Mouse (Mus musculus): ENCODE measurements around the gene Ggt6.

Gene Ggt6

DNA sequence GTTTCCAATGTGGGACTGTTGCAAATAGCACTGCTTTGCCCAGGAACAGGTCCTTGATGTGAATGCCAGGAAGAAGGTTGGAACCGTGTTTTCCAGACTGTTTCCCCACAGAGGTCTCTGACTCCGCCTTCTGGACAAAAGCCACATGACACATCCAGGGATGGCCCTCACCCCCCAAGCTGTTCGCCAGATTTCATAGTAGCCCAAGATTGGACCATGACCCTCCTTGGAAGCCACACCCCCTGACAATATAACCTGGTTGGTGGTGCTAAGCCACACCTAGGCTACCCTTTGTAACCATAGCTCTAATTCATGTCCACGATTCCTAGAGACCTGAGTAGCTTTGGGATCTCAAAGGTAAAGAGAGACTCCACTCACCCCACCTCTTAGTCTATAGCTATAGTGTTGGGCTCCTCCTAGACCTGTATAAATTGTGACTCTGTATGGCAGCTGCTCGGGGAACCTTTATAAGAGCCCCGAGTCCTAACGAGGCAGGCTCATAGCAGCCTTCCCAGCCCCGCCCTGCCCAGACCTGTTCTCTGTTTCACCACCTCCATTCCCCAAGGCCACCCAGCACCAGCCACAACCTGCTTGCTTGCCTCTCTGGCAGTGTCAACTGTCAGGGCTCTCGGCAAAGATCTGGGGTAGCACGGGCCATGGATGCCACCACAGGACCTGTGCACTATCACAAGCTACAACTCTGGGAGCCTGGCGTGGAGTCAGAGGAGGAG is at the start of gene Ggt6:
Ggt6 (plus strand) TSS at position 564 of the 731 bp plus-strand sequence.
- no peak for DNase-seq (ENCODE audit: low spot score in 2 of 2)

DNA sequence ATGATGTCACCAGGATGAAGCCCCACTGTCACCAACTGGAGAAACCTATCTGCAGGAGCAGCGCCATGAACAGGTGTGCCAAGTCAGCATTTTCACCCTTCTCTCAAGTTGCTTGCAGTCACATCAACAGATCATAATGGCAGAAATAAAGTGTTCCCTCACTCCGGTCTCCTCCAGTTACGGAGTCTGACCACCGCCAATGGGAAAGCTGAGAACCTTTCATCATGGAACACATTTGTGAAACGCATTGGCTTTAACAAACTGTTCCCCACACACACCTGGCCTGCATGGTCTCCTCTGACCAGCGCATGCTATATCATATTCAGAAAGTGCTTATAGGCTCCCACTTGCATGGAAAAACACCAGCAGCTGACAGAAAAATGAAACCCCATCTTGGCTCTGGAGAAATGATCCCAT is 47.2 kb upstream of the Ggt6 start:
- no peak for DNase-seq (ENCODE audit: low spot score in 2 of 2)

DNA sequence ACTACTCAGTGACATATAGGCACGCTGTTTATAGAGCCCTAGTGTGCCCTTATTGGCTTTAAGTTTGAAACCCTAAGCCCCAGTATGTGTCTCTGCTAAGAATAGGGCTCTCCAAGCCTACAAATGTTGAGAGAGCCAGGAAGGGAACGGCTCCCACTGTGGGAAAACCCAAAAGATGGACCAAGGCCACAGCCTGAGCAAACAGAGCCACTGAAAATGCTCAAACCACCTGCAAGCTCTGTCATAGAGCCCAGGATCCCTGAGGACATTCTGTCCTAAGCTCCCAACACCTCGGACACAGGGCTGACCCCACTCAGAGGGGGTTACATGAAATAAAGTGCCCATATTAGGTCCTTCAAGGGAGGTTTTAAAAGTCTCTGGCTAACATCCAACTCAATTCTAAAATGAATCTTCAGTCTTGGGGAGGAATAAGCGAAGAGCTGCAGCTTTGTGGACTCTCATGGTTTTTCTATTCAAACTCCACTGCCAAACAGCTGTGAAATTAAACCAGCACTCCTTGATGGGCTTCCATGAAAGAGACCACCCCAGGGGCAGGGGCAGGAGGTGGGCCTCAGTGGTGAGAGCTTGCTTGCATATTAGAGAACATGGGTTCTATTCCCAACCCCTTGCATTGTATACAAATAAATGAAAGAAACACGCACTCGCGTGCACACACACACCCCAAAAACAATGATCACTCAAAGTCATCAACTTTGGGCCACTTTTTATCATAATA is 45.8 kb upstream of the Ggt6 start:
- no peak for DNase-seq (ENCODE audit: low spot score in 2 of 2)

GRCm38 (mm10) chr11:72391181-72391580 is 44.1 kb upstream of the Ggt6 start:
- DNase-seq (ENCODE audit: low spot score in 2 of 2) = no peak

DNA sequence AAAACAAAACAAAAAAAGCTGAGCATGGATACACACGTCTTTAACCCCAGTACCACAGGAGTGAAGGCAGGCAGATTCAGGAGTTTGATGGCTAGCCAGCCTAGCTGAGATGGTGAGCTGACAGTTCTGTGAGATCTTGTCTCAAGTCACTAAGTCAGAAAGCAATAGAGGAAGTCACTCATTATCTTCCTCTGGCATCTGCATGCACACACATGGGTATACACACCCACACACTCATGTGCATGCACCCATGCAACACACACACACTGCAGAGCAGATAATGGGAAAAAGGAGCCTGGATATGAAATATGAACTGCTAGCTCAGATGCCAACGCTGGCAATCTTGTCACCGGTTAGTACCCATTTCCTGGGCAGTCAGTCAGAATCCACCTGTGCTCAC is 42.1 kb upstream of the Ggt6 start:
- DNase-seq (ENCODE audit: low spot score in 2 of 2) = no peak

GRCm38 (mm10) chr11:72393669-72394068 is 41.7 kb upstream of the Ggt6 start:
- no peak for DNase-seq (ENCODE audit: low spot score in 2 of 2)

- no peak for DNase-seq (ENCODE audit: low spot score in 2 of 2)
Observed at GRCm38 (mm10) chr11:72394694-72395093, 40.6 kb upstream of the Ggt6 start.

- DNase-seq (ENCODE audit: low spot score in 2 of 2) = no peak
Observed at GRCm38 (mm10) chr11:72395652-72396051, 39.7 kb upstream of the Ggt6 start.

DNA sequence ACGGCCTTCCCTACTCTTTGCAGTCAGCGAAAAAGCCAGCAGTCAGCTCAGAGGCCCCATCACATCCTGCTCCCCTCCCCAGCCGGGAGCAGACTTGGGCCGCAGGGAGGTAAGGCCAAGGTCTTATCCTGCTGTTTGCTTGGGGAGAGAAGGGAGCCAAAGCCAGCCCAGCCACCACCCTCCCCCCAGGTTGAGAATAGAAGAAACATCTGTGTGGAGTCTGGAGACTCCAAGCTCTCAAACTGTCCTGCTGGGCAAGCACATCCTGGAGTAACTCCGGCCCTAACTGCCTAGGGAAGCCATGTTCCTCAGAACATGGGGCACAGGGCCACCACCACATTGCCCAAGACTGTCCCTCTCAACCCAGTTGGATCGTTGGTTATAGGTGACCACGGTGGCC is 38.7 kb upstream of the Ggt6 start:
- DNase-seq (ENCODE audit: low spot score in 2 of 2) = no peak

DNA sequence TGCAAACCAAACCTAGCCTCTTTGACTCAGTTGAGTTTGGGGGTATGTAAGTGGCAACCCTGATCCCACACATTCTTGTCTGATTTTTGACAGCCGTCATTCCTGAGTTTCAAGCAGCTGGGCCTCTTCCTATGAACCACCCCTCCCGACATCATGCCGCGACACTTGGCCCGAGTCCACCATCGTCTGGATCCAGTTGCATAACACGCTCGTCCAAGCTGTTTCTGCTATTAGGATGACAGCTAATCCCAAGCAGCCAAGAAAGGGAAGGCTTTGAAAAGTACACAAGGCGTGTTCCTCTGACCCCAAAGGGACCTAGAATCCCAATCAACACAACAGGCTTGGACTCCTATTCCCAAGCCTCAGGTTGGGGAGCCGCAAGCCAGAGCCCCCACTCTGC is 38.3 kb upstream of the Ggt6 start:
- no peak for DNase-seq (ENCODE audit: low spot score in 2 of 2)

DNA sequence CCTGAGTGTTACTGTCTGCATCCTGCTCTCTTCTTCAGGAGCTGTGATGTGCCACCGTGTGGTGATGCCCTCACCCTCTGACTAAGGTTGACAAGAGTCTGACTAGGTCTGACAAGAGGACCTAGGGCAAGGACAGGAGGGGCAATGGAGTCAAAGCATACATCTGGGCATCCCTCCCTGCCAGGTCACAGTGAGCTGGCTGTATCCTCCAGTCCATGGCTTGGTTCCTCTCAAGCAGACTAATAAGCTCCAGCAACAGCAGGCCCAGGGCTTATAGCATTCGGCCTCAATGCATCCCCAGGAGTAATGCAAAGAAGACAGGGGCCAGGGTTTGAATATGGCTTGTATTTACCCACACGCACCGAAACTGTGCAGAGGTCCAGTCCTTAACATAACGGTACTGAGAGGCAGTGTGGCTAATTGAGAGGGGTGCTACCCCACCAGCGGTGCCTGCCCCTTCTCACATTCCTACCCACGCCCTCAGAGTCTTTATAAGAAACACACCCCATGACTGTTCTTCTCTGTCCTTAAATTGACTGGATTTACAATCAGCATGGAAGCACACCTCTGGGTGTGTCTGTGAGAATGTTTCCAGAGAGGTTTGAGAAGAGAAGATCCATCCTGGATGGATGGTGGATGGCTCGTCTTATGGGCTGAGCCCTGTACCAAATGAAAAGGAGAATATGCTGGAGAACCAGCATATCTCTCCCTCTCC is 37.4 kb upstream of the Ggt6 start:
- DNase-seq (ENCODE audit: low spot score in 2 of 2) = no peak

DNA sequence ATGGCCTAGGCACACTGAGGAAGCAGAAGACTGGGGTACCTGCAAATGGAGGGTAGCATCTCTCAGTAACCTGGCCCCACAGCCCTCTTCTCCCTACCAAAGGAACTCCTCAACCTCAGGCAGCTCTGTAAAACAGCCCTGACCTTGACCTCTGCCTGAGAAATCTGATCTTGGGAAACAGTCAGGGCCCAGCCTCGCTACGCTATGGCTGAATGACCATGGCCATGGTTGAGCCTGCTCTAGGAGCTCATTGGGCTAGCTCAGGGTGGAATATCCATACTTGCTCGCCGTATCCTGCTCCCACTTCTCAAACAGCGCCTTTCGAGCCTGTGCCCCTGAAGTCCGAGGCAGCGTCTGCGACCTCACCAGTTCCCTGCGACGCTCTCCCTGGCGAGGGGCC is 34.3 kb upstream of the Ggt6 start:
- DNase-seq (ENCODE audit: low spot score in 2 of 2) = no peak

DNA sequence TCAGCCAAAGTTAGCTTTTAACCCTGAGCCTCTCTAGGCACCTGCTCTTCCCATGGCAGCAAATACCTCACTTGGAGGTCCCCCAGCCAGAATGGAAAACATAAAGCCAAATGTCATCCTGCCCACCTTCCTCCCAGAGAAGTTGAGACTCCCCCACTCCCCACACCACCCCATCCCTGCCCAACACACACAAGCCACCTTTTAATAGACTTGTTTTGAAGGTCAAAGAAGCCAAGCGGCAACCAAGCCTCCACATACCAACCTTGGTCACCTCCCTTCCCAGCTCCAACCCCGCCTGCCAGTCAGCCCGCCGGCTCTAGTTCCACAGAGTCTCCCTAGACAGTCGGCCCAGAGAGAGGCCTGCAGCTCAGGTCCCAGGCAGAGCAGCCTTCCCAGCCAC is 33.3 kb upstream of the Ggt6 start:
- no peak for DNase-seq (ENCODE audit: low spot score in 2 of 2)

- DNase-seq (ENCODE audit: low spot score in 2 of 2) = no peak
Observed at GRCm38 (mm10) chr11:72402969-72403368, 32.4 kb upstream of the Ggt6 start.

DNA sequence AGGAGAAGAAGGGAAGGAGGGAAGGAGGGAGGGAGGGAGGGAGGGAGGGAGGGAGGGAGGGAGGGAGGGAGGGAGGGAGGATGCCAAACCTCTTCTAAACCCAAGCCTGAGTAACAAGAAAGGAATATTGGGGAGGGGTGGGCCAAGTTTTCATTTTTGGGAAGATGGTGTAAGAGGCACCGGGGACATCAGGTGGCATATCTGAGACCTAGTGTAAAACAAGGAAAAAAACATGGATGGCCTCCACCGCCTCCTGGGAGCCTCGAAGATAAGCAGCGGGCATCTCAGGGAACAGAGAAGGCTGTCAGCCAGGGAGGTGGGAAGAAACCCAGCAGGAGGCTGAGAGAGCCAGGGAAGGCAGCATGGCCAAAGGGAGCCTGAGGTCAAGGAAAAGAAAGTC is 29.8 kb upstream of the Ggt6 start:
- no peak for DNase-seq (ENCODE audit: low spot score in 2 of 2)

DNA sequence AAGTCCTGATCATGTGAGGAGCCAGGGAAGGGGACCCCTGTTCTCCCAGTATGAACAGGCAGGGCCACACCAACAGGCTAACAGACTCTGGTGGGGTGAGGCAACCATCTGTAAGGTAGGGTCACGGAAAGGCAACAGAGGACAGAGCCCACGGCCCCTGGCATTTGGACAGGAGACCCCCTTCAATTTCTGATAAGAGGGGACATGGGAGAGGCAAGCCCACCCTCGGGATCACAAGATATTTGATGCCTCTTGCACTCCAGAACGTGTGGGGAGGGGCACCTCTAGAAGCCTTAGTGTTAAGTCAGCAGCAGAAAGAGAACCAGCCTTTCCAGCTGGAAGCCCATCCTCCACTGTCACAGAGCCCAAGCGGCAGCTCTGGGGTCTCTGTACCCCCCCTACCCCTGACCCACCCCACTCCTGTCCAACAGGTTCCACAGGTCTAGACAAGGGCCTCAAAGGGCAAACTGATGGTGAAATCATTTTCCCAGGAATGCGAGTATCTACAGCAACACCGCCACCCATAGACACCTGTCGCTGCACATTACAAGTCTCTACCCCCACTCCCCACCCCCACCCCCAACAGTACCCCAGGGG is 29.1 kb upstream of the Ggt6 start:
- no peak for DNase-seq (ENCODE audit: low spot score in 2 of 2)

DNA sequence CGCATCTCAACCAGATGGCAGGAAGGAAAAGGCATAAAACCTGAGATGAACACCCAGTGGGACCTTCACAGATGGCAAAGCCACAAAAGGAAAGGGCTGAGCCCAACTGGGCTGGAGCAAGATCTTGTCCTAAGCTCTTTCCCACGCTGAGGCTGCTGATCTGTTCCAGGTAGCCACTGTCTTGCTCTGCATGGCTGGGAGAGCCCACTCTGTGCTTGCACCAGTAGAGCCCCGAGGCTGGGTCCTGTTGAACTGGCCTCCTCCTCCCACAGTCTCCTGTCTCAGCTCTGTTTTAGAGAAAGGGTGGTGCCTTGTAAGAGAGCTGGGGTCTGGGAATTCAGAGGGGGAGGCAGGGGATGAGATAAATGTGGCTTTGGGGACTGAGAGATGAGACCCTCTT is 28.2 kb upstream of the Ggt6 start:
- DNase-seq (ENCODE audit: low spot score in 2 of 2) = no peak

GRCm38 (mm10) chr11:72407574-72407973 is 27.8 kb upstream of the Ggt6 start:
- no peak for DNase-seq (ENCODE audit: low spot score in 2 of 2)

- no peak for DNase-seq (ENCODE audit: low spot score in 2 of 2)
Observed at GRCm38 (mm10) chr11:72408451-72409170, 26.7 kb upstream of the Ggt6 start.

DNA sequence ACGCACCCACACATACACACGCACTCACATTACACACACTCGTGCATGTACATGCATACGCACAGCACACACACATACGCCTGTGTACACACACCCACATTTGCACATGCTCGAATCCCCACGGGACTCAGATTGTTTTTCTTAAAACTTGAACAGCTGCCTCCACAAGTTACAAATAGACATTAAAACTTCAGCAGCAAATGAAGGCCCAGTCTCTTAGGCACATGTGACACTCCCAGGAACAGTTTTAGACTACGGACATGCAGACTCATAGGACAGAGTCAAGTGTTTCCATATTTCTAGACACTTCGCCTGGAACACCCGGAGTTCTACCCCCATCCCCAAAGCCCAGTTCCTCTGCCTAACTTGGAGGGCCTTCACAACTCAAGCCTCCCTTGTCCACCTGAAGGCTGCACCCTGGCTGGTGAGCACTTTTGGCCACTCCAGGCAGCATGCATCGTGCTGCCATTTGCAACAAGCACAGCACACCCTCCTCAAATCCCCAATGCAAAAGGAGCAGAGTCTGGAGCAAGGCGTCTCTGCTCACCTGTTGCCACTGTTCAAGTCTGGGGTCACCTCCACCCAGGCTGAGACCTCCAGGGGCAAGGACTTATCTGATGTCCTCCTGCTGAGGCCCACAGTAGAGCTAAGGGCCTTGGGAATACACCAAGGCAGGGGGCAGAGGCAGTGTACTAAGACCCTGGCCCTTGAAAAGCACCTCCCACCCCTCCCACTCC is 25.5 kb upstream of the Ggt6 start:
- no peak for DNase-seq (ENCODE audit: low spot score in 2 of 2)

GRCm38 (mm10) chr11:72410521-72411092 is 24.7 kb upstream of the Ggt6 start:
- no peak for DNase-seq (ENCODE audit: low spot score in 2 of 2)
